ENCODE assay signal across 8 mouse cellular contexts in genomic region chr10:128321641-128322040, GRCm38 (mm10). TPM values are rescaled to one million over a fixed set of nuclear protein-coding genes. Genes with fewer than 3 reads are reported as not detected.
DNase-seq lines count a peak whose midpoint lies in the region; ATAC-seq lines count a peak whose summit lies in the region.

No protein-coding gene starts in this region.

- H3K4me3 ChIP-seq in lung, embryonic 15.5 days: peak overlapping the region; percentile 85
- peak overlapping the region; percentile 90 for H3K4me3 ChIP-seq in embryonic facial prominence, embryonic 15.5 days (replicated peaks)
- peak overlapping the region; percentile 81 for H3K4me3 ChIP-seq in limb, embryonic 15.5 days

- peak overlapping the region; percentile 75 for H3K4me2 ChIP-seq in lung, embryonic 15.5 days
- peak overlapping the region; percentile 75 for H3K4me2 ChIP-seq in embryonic facial prominence, embryonic 15.5 days (replicated peaks)
- H3K4me2 ChIP-seq in limb, embryonic 15.5 days: peak overlapping the region; percentile 78

- H3K4me1 ChIP-seq in lung, embryonic 15.5 days: peaks cover 17% of the 10 kb centered on the region
- peaks cover 18% of the 10 kb centered on the region for H3K4me1 ChIP-seq in embryonic facial prominence, embryonic 15.5 days
- H3K4me1 ChIP-seq in limb, embryonic 15.5 days: peaks cover 12% of the 10 kb centered on the region

- no peaks in the 10 kb centered on the region for H3K27me3 ChIP-seq in lung, embryonic 15.5 days
- no peaks in the 10 kb centered on the region for H3K27me3 ChIP-seq in embryonic facial prominence, embryonic 15.5 days
- H3K27me3 ChIP-seq in limb, embryonic 15.5 days: no peaks in the 10 kb centered on the region

- no peaks in the 10 kb centered on the region for H3K9me3 ChIP-seq in lung, embryonic 15.5 days
- H3K9me3 ChIP-seq in embryonic facial prominence, embryonic 15.5 days (replicated peaks): no peaks in the 10 kb centered on the region
- H3K9me3 ChIP-seq in limb, embryonic 15.5 days: no peaks in the 10 kb centered on the region

- no peak for ATAC-seq in lung, embryonic 15.5 days (ENCODE audit: borderline replicate concordance, extremely low read depth, low FRiP score, low TSS enrichment)
- no peak for ATAC-seq in embryonic facial prominence, embryonic 15.5 days (ENCODE audit: insufficient number of reproducible peaks, low FRiP score, low TSS enrichment, low read depth)
- no peak for ATAC-seq in limb, embryonic 15.5 days (ENCODE audit: insufficient number of reproducible peaks, low FRiP score, low TSS enrichment, low read depth)

- 53% methylated on average over 12 of the region's 12 CpGs for WGBS in lung, embryonic 15.5 days
- 54% methylated on average over 12 of the region's 12 CpGs for WGBS in embryonic facial prominence, embryonic 15.5 days
- 58% methylated on average over 12 of the region's 12 CpGs for WGBS in limb, embryonic 15.5 days

- no peak for DNase-seq in lung, postnatal 4 days
- DNase-seq in retina, postnatal 1 day: peak; percentile 21
- DNase-seq in thymus, adult 18-20 months: no peak
- no peak for DNase-seq in layer of hippocampus, postnatal 25 days (ENCODE audit: extremely low spot score in 1 of 2, low spot score in 1 of 2)
- no peak for DNase-seq in right cerebral cortex, postnatal 10 days (ENCODE audit: low spot score in 2 of 2)

- H3K36me3 ChIP-seq in lung, embryonic 15.5 days: peaks cover 55% of the 10 kb centered on the region
- H3K36me3 ChIP-seq in embryonic facial prominence, embryonic 15.5 days: peaks cover 52% of the 10 kb centered on the region
- H3K36me3 ChIP-seq in limb, embryonic 15.5 days: peaks cover 49% of the 10 kb centered on the region

- peak overlapping the region; percentile 97 for H3K9ac ChIP-seq in lung, embryonic 15.5 days
- no peak overlapping the region for H3K9ac ChIP-seq in embryonic facial prominence, embryonic 15.5 days
- H3K9ac ChIP-seq in limb, embryonic 15.5 days: 0 out of 2 replicates have a peak overlapping the region, but pooled peaks have one; percentile 10

- H3K27ac ChIP-seq in lung, embryonic 15.5 days: no peak overlapping the region
- H3K27ac ChIP-seq in embryonic facial prominence, embryonic 15.5 days (replicated peaks): peak overlapping the region; percentile 98
- H3K27ac ChIP-seq in limb, embryonic 15.5 days: peak overlapping the region; percentile 97

RNA-seq across cellular contexts. Expression of gene Cnpy2, which starts 0.6 kb away (rescaled TPM):
- 329 and 346 TPM in 2 replicates for polyA plus RNA-seq in lung, embryonic 15.5 days (2015; fragmentation: Nextera tagmentation; extraction: Ambion mirVana)
- 319 and 363 TPM in 2 replicates for polyA plus RNA-seq in embryonic facial prominence, embryonic 15.5 days (2015; fragmentation: Nextera tagmentation; extraction: Ambion mirVana)
- 347 and 355 TPM in 2 replicates for polyA plus RNA-seq in limb, embryonic 15.5 days (2015; fragmentation: Nextera tagmentation; extraction: Ambion mirVana)
- 10 to 100 TPM; 81.1 to 92.0 TPM for total RNA-seq in layer of hippocampus, postnatal 25 days (2021)

RNA-seq across cellular contexts. Expression of gene Cs, which starts 15.9 kb away (rescaled TPM):
- 183 and 185 TPM in 2 replicates for polyA plus RNA-seq in lung, embryonic 15.5 days (2015; fragmentation: Nextera tagmentation; extraction: Ambion mirVana)
- 164 and 180 TPM in 2 replicates for polyA plus RNA-seq in embryonic facial prominence, embryonic 15.5 days (2015; fragmentation: Nextera tagmentation; extraction: Ambion mirVana)
- 173 and 189 TPM in 2 replicates for polyA plus RNA-seq in limb, embryonic 15.5 days (2015; fragmentation: Nextera tagmentation; extraction: Ambion mirVana)
- 100 to 1,000 TPM; 232 to 242 TPM for total RNA-seq in layer of hippocampus, postnatal 25 days (2021)

RNA-seq across cellular contexts. Expression of gene Pan2, which starts 18.5 kb away (rescaled TPM):
- 34.1 and 34.5 TPM in 2 replicates for polyA plus RNA-seq in lung, embryonic 15.5 days (2015; fragmentation: Nextera tagmentation; extraction: Ambion mirVana)
- polyA plus RNA-seq in embryonic facial prominence, embryonic 15.5 days (2015; fragmentation: Nextera tagmentation; extraction: Ambion mirVana): 27.6 and 32.0 TPM in 2 replicates
- polyA plus RNA-seq in limb, embryonic 15.5 days (2015; fragmentation: Nextera tagmentation; extraction: Ambion mirVana): 25.1 and 25.2 TPM in 2 replicates
- total RNA-seq in layer of hippocampus, postnatal 25 days (2021): 10 to 100 TPM; 12.3 to 17.4 TPM

RNA-seq across cellular contexts. Expression of gene Il23a, which starts 23.1 kb away (rescaled TPM):
- polyA plus RNA-seq in lung, embryonic 15.5 days (2015; fragmentation: Nextera tagmentation; extraction: Ambion mirVana): 0.15 and 0.17 TPM in 2 replicates
- 0.35 TPM in 1 of 2 replicates, not detected in the other for polyA plus RNA-seq in embryonic facial prominence, embryonic 15.5 days (2015; fragmentation: Nextera tagmentation; extraction: Ambion mirVana)
- polyA plus RNA-seq in limb, embryonic 15.5 days (2015; fragmentation: Nextera tagmentation; extraction: Ambion mirVana): 0.17 and 0.20 TPM in 2 replicates
- 1 to 10 TPM in 1 of 2 experiments, under 1 TPM in 1; 0.84 to 1.1 TPM for total RNA-seq in layer of hippocampus, postnatal 25 days (2021)

RNA-seq across cellular contexts. Expression of gene Coq10a, which starts 47.2 kb away (rescaled TPM):
- 12.5 and 12.6 TPM in 2 replicates for polyA plus RNA-seq in lung, embryonic 15.5 days (2015; fragmentation: Nextera tagmentation; extraction: Ambion mirVana)
- polyA plus RNA-seq in embryonic facial prominence, embryonic 15.5 days (2015; fragmentation: Nextera tagmentation; extraction: Ambion mirVana): 19.4 and 20.4 TPM in 2 replicates
- 11.3 and 13.4 TPM in 2 replicates for polyA plus RNA-seq in limb, embryonic 15.5 days (2015; fragmentation: Nextera tagmentation; extraction: Ambion mirVana)
- total RNA-seq in layer of hippocampus, postnatal 25 days (2021): 10 to 100 TPM; 52.9 to 53.5 TPM
